Mouse (Mus musculus) megakaryocyte progenitor cell, adult 5-6 weeks (primary cell): Measurements from ENCODE around the gene Rbx1. TPM values are rescaled to one million over a fixed set of nuclear protein-coding genes. Genes with fewer than 3 reads are reported as not detected.

Experiments
- ATAC-seq: replicated peaks from 2 replicates; pipeline ENCODE4 v1.8.0; 2016; ENCODE audit warnings: mild to moderate bottlenecking, moderate TSS enrichment, inconsistent platforms; ENCODE audit not compliant: poor library complexity
- total RNA-seq, 2 experiments: library from RNA; stranded (forward) in 1 of 2; stranded (reverse) in 1 of 2; fragments of 157-497, 149-512 nt in 1 of 2; fragments of 200-1000 nt in 1 of 2; gene quantifications; 2 replicates each; pipeline versions ENCODE4 v1.2.3 to v1.2.4; 2015 to 2017

The Rbx1 gene
- total RNA-seq, 2 experiments from 2014 or later = 166 to 199 TPM

DNA sequence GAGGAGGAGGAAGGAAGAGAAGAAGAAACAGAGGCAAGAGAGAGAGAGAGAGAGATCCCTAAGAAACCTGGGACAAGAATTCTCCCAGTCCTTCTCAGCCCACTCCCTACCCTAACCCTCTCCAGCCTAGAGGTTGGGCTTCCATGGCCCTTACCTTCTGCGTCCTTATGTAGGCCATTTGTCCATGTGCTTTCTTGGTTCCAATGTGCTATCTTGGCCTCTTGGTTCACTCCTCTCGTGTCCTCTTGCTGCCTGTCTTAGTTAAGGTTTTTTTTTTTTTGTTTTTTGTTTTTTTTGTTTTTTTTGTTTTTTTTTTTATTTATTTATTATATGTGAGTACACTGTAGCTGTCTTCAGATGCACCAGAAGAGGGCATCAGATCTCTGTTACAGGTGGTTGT lies 16.9 kb downstream of the Rbx1 start:
- ATAC-seq = no peak

DNA sequence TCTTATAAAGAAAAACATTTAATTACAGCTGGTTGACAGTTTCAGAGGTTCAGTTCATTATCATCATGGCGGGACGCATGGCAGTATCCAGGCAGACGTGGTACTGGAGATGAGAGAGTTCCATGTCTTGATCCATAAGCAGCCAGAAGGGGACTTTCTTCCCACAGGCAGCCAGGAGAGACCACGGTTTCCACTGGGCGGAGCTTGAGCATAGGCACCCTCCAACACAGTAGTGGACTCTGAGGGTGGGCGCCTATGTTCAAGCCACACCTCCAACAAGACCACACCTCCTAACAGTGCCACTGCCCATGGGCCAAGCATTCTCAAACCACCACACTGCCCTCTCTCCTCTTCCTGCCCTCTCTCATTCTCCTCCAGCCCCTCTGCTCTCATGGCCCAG lies 17.6 kb downstream of the Rbx1 start:
- no peak for ATAC-seq

DNA sequence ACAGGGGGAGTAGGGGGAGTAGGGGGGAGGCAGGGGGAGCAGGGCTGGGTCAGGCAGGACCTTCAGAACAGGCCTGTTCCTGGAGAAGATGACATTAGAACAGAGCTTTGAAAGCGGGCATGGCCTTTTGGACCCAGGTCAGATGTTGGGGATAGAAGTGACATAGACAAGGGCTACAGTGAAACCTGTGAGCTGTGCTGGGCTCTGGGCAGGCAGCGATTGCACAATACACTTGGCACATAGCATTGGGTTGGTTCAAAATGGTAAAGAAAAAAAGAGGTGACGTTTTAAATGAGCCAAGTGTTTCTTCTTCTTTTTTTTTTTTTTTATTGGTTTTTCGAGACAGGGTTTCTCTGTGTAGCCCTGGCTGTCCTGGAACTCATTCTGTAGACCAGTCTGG lies 19.4 kb downstream of the Rbx1 start:
- peak; percentile 54 for ATAC-seq

DNA sequence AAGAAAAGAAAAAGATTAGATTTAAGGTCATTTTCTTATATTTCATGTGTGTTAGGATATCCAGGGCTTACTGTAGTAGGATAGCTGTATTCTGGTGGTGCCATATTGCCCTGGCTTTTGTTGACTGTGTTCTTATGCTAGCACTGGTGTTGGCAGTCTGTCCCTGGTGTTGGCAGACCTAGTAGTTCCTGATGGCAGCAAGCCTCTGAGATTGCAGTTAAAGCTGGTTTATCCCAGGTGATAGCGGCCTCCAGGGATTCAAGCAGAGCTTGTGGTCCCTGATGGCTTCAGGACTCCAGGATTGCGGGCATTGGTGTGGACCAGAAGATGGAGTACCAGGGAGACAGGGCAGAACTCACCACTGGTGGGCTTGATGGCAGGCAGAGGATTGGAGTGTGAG lies 37.4 kb downstream of the Rbx1 start:
- ATAC-seq = no peak

DNA sequence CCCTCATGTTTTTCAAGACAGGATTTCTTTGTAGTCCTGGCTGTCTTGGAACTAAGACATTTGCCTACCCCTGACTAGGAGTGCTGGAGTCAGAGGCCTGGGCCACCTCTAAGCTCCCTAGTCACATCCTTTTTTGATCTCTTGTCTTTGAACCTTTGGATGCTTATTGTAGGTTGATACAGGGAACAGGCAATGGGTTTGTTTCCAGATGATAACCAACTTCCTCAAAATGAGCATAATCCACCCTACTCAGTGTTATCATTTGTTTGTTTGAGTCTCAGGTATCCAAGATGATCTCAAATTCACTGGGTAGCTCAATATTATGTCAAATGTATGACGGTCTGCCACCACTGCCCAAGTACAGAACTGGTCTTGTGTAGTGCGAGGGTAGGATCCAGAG lies 37.9 kb downstream of the Rbx1 start:
- no peak for ATAC-seq

DNA sequence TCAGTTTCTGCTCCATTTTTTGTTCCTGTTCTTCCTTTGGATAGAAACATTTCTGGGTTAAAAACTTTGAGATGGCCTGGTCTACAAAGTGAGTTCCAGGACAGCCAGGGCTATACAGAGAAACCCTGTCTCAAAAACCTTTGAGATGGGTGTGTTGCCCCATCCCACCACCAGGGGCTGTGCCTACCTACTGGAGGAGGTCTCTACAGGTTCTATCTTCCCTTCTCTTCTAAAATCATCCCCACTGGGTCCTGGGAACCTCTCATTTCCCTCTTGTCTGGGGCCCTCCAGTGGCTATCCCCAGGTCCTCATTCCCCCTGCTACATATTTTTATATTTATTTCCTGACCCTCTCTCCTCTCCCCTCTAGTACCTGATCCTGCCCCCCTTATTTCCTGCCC lies 41.1 kb downstream of the Rbx1 start:
- ATAC-seq = peak; percentile 93

DNA sequence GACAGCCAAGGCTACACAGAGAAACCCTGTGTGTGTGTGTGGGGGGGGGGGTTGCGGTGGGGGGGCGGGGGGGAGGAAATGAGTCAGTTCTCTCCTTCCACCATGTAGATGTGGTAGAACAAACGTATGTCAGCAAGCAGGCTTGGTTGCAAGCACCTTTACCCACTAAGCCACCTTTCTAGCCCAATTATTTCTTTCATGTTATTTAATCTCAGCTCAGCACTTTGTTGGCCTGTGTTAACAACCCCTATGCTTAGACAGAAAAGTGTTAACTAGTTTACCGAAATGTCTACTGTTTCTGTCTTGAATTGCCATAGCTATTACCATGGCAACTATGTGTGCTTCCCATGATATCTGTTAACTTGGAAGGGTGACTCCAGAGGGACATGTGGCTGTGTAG lies 44.5 kb downstream of the Rbx1 start:
- ATAC-seq = no peak

DNA sequence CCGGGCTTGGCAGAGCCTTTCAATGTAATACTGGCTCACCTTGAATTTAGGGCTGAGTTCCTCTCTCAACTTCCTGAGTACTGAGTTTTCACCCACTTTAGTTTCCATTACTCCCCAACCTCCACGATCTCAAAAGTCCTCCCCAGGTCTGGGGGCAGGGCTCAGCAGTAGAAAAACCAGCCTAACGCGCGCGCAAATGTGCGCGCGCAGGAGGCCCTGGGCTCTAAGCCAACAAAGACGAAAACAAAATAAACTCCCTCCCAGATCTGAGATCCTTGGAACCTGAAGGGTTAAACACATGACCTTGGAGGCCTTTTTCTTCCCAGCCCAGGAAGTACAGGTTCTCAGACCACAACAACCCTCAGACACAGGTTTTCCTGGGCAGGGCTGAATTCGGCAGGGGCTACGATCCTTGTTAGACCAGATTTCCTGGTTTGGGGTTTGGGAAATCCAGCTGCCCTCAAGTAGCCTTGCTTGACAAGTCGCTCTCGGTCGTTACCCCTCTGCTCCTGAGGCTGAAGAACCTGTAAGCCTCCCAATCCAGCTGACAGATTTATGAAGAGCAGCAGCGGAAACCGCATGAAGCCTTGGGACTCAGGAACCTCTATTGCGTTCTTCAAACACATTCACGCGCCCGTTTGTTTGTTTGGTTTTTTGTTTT lies 45.6 kb downstream of the Rbx1 start:
- peak; percentile 16; the same call in 1 of the 2 replicates for ATAC-seq

DNA sequence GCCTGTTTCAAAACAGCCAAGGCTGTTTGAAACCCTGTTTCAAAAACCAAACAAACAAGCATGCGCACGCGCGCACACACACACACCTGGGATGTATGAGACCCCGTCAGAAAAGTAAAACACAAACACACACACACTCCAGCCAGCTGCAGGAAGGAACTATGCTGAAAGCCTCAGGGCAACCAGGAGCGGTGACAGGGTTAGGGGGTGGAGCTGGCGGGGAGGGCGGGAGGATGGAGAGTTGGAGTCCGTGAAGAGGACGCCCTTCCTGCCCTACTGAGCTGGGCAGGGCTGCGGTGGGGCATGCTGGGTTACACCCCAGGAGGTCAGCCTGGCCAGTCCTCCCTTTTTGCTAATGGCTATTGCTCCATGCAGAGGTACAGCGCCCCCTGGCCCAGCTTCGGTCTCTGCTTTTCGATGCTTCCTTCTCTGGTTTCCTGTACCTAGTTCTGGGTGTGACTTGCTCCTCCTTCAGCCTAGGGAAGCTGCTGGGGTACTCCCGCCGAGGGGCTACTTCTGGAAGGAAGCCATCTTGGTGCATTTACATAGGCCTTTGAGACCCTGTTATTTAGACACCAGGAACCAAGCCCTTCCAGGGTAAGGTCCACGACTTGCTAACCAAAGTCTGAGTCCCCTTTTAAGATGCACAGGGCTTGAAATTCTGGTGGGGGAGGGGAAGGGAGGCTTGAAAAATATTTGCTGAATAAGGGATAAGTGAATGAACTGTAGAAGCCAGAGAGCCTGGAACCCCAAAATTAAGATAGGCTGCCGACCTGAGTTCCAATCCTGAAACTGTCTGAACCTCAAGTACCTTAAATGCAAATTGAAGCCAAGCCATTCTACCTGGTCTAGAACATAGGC lies 48.2 kb downstream of the Rbx1 start:
- ATAC-seq = peak; percentile 96

DNA sequence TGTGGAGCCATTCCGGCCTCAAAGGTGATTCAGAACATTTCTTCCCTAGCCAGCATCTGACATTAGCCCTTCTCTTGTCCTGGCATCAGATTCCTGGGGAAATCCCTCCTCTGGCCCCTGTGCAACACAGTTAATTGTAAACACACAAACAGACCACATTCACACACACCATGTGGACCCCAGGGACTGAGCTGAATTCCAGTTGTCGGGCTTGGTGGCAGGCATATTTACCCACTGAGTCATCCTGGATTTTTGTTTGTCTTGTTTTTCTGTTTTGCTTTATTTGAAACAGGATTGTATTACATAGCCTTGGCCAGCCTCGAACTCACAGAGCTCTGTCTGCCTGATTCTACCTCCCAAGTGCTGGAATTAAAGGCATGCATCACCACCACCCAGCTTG lies 49.1 kb downstream of the Rbx1 start:
- ATAC-seq = no peak

DNA sequence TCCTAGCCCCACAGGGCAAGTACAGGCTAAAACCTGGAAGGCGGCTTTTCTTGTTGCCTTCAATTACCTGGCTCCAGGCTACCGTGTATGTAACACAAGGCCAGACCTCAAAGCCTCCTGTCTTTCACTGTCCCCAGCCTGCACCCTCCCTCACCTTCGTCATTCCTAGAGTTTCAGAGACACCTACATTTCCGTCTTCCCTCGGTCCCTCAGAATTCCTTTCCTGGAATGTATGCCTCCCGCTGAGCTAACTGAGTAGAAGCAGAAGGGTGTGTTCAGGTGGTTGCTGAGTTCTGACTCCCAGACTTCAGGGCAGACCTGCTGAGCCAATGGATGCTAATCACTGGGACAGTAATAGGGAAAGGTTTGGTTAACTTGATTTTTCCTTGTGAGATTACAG lies 51.9 kb downstream of the Rbx1 start:
- no peak for ATAC-seq

DNA sequence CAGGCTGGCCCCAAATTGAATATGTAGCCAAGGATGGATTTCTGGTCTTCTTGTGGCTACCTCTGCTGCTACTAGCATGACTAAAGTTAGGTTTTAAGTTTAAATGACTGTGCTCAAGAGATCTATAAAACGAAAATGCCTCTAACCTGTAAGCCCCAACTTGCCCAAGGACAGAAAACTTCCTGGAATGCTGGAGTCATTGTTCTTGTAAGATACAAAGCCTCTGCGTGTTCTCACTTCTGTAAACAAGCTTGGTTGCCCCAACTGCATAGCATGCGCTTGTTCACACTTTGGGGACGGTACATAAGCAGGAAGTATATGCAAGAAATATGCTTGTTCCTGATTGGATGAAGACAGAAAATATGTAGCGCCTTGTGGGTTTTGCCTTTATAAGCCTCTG lies 52.7 kb downstream of the Rbx1 start:
- ATAC-seq = no peak

DNA sequence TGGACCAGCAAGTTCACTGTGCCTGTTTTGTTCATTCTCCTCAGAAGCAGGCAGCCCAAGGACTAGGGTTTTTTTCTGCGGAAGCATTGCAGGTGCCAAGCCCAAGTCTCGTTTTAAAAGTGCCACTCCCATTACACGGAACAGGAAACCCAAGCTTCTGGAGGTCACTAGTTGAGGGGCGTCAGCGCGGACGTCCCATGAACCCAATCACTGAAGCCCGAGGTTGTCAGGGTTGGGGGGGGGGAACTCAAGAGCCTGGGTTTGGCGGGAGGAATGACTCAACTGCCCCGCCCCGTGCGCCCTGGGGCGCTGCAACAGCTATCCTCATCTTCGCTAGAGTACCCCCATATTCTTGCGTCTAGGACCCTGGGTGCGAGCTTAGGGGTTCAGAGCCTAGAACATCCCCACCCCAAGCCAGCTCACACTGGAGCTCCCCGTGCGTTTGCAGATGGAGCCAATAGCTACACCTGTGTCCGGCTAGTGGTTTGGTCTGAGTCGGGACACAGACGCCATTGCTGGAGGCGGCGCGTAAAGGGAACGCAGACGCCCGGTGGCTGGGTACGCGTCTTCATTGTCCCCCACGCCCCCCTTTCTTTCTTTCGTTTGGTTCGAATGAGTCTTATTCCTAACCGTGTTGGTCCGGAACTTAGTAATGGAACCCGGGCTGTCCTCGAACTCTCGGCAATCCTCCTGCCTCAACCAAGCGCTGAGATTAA lies 56.1 kb downstream of the Rbx1 start:
- ATAC-seq = peak; percentile 69

DNA sequence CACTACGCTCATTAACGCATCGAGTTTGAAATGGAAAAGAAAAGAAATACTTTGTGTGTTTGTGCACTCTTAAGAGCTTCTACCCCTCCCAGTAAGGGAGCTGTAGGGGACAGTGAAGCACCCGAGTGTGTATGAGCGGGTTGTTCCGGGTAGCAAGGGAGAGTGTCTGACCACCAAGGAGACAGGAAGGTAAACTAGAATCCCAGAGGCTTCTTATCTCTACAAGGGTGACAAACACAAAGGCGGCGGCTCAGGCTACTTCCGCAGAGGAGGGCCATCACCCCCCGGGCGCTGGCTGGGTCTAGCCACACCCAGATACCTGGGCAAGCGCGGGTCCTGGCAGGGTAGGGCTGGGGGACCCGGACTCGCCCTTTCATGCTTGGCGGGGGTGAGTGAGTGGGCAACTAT lies 56.7 kb downstream of the Rbx1 start:
- ATAC-seq = peak; percentile 64

DNA sequence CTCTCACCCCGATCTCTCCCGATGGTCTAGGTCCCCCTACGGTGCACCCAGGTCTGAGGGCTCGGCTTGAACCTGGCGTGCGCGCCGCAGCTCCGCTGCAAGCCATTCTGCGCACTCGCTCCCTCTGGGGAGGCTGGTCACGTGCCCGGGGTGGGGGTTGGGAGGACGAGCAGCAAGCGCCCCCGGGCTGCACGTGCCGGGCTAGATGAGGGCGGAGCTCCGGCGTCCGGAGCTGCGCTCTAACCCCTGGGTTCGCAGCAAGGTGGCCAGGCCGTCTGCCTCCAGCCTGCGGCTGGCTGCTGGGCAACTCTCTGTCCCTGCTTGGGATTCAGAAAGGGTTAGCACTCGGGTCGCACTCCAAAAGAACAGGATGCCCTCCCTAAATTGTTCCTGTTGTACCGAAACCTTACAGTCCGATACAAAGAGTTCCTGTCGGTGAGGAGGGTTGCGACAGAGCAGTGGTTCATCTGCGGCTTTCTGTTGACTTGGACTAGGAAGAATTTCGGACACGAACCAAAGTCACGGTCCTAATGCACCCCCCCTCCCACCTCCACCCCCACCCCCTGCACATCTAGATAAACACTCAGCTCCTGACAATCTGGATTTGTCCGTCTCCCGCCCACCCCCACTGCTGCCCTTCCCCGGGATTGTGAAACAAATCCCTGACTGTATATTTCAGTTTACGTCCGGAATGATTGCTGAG lies 57.2 kb downstream of the Rbx1 start:
- ATAC-seq = peak; percentile 74

DNA sequence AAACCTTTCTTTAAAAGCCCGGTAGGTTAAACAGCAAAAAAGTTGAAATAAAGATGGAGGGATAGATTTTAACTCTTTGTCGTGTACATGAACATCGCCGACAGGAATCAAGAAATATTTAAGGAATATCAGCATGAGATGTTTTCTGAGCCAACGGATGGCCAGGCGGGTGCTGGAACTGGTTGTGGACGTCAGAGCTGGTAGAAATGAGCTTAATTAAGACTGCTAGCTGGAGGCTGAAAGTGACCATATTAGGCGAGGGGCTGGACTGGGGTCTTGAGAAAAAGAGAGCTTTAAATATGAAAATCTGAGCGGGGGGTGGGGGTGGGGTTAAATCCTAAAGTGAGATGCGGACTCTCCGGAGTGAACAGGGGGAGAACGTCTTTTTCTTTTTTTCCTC lies 57.8 kb downstream of the Rbx1 start:
- no peak for ATAC-seq

Other genes starting within 250 kb of the Rbx1 start
- gene Mchr1, start 230.8 kb upstream of the Rbx1 start, total RNA-seq (2015) = not detected in 2 replicates
- gene Mchr1, start 230.8 kb upstream of the Rbx1 start, total RNA-seq (2017) = not detected in 2 replicates
- gene Slc25a17, start 105.5 kb upstream of the Rbx1 start, total RNA-seq (2015) = 77.2 and 78.7 TPM in 2 replicates
- gene Slc25a17, start 105.5 kb upstream of the Rbx1 start, total RNA-seq (2017) = 89.4 and 90.6 TPM in 2 replicates
- 155 and 166 TPM in 2 replicates for gene St13, start 66.2 kb upstream of the Rbx1 start, total RNA-seq (2015)
- gene St13, start 66.2 kb upstream of the Rbx1 start, total RNA-seq (2017) = 258 and 365 TPM in 2 replicates
- gene Xpnpep3, start 66.2 kb upstream of the Rbx1 start, total RNA-seq (2015) = 7.2 and 8.5 TPM in 2 replicates
- 17.5 and 27.8 TPM in 2 replicates for gene Xpnpep3, start 66.2 kb upstream of the Rbx1 start, total RNA-seq (2017)
- gene Dnajb7, start 58.0 kb upstream of the Rbx1 start, total RNA-seq (2015) = not detected in 2 replicates
- 0.17 TPM in 1 of 2 replicates, not detected in the other for gene Dnajb7, start 58.0 kb upstream of the Rbx1 start, total RNA-seq (2017)
- gene Ep300, start 119.1 kb downstream of the Rbx1 start, total RNA-seq (2015) = 112 and 132 TPM in 2 replicates
- gene Ep300, start 119.1 kb downstream of the Rbx1 start, total RNA-seq (2017) = 22.4 and 23.7 TPM in 2 replicates
- 17.3 and 19.9 TPM in 2 replicates for gene L3mbtl2, start 197.6 kb downstream of the Rbx1 start, total RNA-seq (2015)
- 30.9 and 35.1 TPM in 2 replicates for gene L3mbtl2, start 197.6 kb downstream of the Rbx1 start, total RNA-seq (2017)
- 0.57 and 0.59 TPM in 2 replicates for gene Chadl, start 231.0 kb downstream of the Rbx1 start, total RNA-seq (2015)
- gene Chadl, start 231.0 kb downstream of the Rbx1 start, total RNA-seq (2017) = not detected in 2 replicates